Mouse (Mus musculus): Measurements from ENCODE around the gene Ccdc9.

DNA sequence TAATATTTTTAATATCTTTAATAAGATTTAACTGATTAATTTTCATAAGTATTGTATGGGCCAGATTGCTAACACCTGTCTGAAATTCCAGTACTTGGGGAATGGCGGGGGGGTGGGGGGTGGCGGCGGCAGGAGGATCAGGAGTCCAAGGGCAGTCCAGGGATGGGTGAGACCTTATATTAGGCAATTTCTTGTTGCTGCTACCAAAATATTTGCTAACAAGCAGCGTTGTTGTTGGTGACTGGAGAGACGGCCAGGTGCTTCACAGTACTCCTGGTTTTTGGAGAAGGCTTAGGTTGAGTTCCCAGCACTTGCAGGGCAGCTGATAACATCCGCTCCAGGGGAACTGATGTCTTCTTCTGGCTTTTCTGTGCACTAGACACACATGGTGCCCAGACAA, 33.9 kb upstream of the Ccdc9 start:
- TF ChIP-seq CTCF (IDR thresholded peaks at IDR 0.05; ENCODE audit: low read depth, low read length): no peak
- TF ChIP-seq GATA1 (IDR thresholded peaks at IDR 0.05; ENCODE audit: borderline replicate concordance, low read length): no peak
